Mouse (Mus musculus) ES-Bruce4 (cell line): ENCODE data around the gene Btrc.
"Not testable (repeated sequence)": the region's sequence is repeated elsewhere in the genome, so short reads cannot be mapped to it uniquely, and the experiment has no call there.

Source experiments
- CTCF ChIP-seq: IDR thresholded peaks from one replicate; pipeline ENCODE4 v1.8.1; 2011; ENCODE audit warnings: low read depth, low read length
- POLR2A ChIP-seq: IDR thresholded peaks from one replicate; pipeline ENCODE4 v1.8.1; 2011; ENCODE audit warnings: low read length; ENCODE audit not compliant: insufficient read depth

GRCm38 (mm10) chr19:45436019-45436418 lies 72.5 kb downstream of the Btrc start:
- peak; percentile 20 for TF ChIP-seq CTCF
- not testable (repeated sequence) for TF ChIP-seq POLR2A
